Mouse (Mus musculus) cortical plate, adult 2 months (tissue): ENCODE data around the gene Fbxl16. TPM values are rescaled to one million over a fixed set of nuclear protein-coding genes. Genes with fewer than 3 reads are reported as not detected.

Experiments
- H3K27ac ChIP-seq: fragments of 200-500 bp; 2 replicates; pipeline ENCODE4 v1.5.1; 2012; ENCODE audit warnings: low read length, control low read depth, inconsistent platforms; ENCODE audit not compliant: insufficient read depth
- H3K4me1 ChIP-seq: fragments of 200-500 bp; 2 replicates; pipeline ENCODE4 v1.6.1; 2011; ENCODE audit warnings: low read length; ENCODE audit not compliant: control insufficient read depth, insufficient read depth
- H3K4me3 ChIP-seq: fragments of 200-500 bp; 2 replicates; pipeline ENCODE4 v1.5.1; 2011; ENCODE audit warnings: mild to moderate bottlenecking, low read length, control low read depth; ENCODE audit not compliant: insufficient read depth
- CTCF ChIP-seq: fragments of 200-500 bp; IDR thresholded peaks from 2 replicates; pipeline ENCODE4 v1.5.1; 2011; ENCODE audit warnings: mild to moderate bottlenecking, control low read depth, low read length; ENCODE audit not compliant: insufficient read depth; ENCODE audit errors: extremely low read depth
- POLR2A ChIP-seq: fragments of 200-500 bp; IDR thresholded peaks from 2 replicates; pipeline ENCODE4 v1.6.1; 2011; ENCODE audit warnings: mild to moderate bottlenecking, low read length, control low read depth; ENCODE audit not compliant: insufficient read depth; ENCODE audit errors: extremely low read depth
- polyA plus RNA-seq: library from polyadenylated mRNA; depleted of rRNA; stranded (reverse); fragments of >200 nt; gene quantifications from 2 replicates; pipeline ENCODE4 v1.2.3, GENCODE M21; 2012; rRNA removed

Gene Fbxl16
- polyA plus RNA-seq, 1 experiment: 731 TPM

- TF ChIP-seq CTCF: no peak
- no peak for TF ChIP-seq POLR2A
- peak overlapping the region; percentile 58 for H3K4me3 ChIP-seq
- no peak overlapping the region for H3K27ac ChIP-seq
- H3K4me1 ChIP-seq: peaks cover 3% of the 10 kb centered on the region; the same call in 1 of the 2 replicates
Measured at GRCm38 (mm10) chr17:25867836-25868600, 59.1 kb downstream of the Fbxl16 start.

GRCm38 (mm10) chr17:25868601-25869191 lies 59.8 kb downstream of the Fbxl16 start, which contains the start of gene Mcrip2:
Gene Mcrip2, minus strand, starts transcription at chr17:25868764.
- no peak within 1 kb of the TSS for H3K27ac ChIP-seq
- TF ChIP-seq POLR2A (peak; percentile 60; the same call in 1 of the 2 replicates), CTCF (no peak)
- H3K4me3 ChIP-seq: peak within 1 kb of the TSS; percentile 58
- peaks cover 3% of the 10 kb centered on the region; the same call in 1 of the 2 replicates for H3K4me1 ChIP-seq

- Histone ChIP-seq H3K4me1 (peaks cover 3% of the 10 kb centered on the region; the same call in 1 of the 2 replicates), H3K27ac (no peak overlapping the region), H3K4me3 (no peak overlapping the region)
- TF ChIP-seq CTCF: no peak
- TF ChIP-seq POLR2A: no peak
Measured at GRCm38 (mm10) chr17:25869498-25869897, 60.6 kb downstream of the Fbxl16 start.

DNA sequence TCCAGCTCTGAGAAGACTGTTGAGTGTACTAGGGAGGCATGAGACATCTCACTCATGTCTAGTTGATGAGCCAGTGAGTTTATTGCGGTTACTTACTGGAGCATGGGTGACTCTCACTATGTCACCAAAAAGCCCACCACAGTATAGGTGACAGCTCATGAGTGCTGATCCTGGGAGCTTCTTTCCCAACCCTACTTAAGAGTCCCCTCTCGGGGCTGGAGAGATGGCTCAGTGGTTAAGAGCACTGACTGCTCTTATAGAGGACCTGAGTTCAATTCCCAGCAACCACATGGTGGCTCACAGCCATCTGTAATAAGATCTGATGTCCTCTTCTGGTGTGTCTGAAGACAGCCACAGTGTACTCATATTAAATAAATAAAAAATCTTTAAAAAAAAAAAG lies 61.1 kb downstream of the Fbxl16 start:
- TF ChIP-seq CTCF (no peak), POLR2A (no peak)
- no peak overlapping the region for H3K27ac ChIP-seq

More for the DNA sequence above, 61.1 kb downstream of the Fbxl16 start:
- Histone ChIP-seq H3K4me3 (no peak overlapping the region), H3K4me1 (peaks cover 3% of the 10 kb centered on the region; the same call in 1 of the 2 replicates)

Other genes starting within 250 kb of the Fbxl16 start
- gene Sox8, start 238.4 kb upstream of the Fbxl16 start, polyA plus RNA-seq: 42.5 and 51.6 TPM in 2 replicates
- gene Lmf1, start 230.0 kb upstream of the Fbxl16 start, polyA plus RNA-seq: 17.2 and 17.9 TPM in 2 replicates
- gene Gng13, start 91.9 kb upstream of the Fbxl16 start, polyA plus RNA-seq: 438 and 442 TPM in 2 replicates
- 2.3 and 2.4 TPM in 2 replicates for gene Chtf18, start 81.7 kb upstream of the Fbxl16 start, polyA plus RNA-seq
- 129 and 142 TPM in 2 replicates for gene Rpusd1, start 81.4 kb upstream of the Fbxl16 start, polyA plus RNA-seq
- 0.77 and 1.0 TPM in 2 replicates for gene Mslnl, start 73.0 kb upstream of the Fbxl16 start, polyA plus RNA-seq
- gene Msln, start 54.7 kb upstream of the Fbxl16 start, polyA plus RNA-seq: 2.3 and 3.0 TPM in 2 replicates
- 39.4 and 41.9 TPM in 2 replicates for gene Narfl, start 35.3 kb upstream of the Fbxl16 start, polyA plus RNA-seq
- gene Haghl, start 23.4 kb upstream of the Fbxl16 start, polyA plus RNA-seq: 230 and 253 TPM in 2 replicates
- 0.17 and 0.52 TPM in 2 replicates for gene Ccdc78, start 22.5 kb upstream of the Fbxl16 start, polyA plus RNA-seq
- 152 and 159 TPM in 2 replicates for gene Fam173a, start 16.2 kb upstream of the Fbxl16 start, polyA plus RNA-seq
- 2.3 and 4.0 TPM in 2 replicates for gene AC134908.4, start 13.4 kb upstream of the Fbxl16 start, polyA plus RNA-seq
- gene Metrn, start 11.9 kb upstream of the Fbxl16 start, polyA plus RNA-seq: 134 and 141 TPM in 2 replicates
- gene Wdr24, start 14.5 kb downstream of the Fbxl16 start, polyA plus RNA-seq: 36.4 and 40.0 TPM in 2 replicates
- gene Jmjd8, start 19.8 kb downstream of the Fbxl16 start, polyA plus RNA-seq: 55.6 and 58.1 TPM in 2 replicates
- 284 and 299 TPM in 2 replicates for gene Stub1, start 24.3 kb downstream of the Fbxl16 start, polyA plus RNA-seq
- gene Rhbdl1, start 28.2 kb downstream of the Fbxl16 start, polyA plus RNA-seq: 109 and 118 TPM in 2 replicates
- 40.8 and 45.0 TPM in 2 replicates for gene Gm20683, start 32.7 kb downstream of the Fbxl16 start, polyA plus RNA-seq
- gene Rhot2, start 35.8 kb downstream of the Fbxl16 start, polyA plus RNA-seq: 108 and 119 TPM in 2 replicates
- gene Wdr90, start 52.4 kb downstream of the Fbxl16 start, polyA plus RNA-seq: 38.2 and 48.5 TPM in 2 replicates
- 29.2 and 29.9 TPM in 2 replicates for gene Mcrip2, start 59.7 kb downstream of the Fbxl16 start, polyA plus RNA-seq
- 76.5 and 79.2 TPM in 2 replicates for gene Mettl26, start 66.0 kb downstream of the Fbxl16 start, polyA plus RNA-seq
- 0.26 and 0.61 TPM in 2 replicates for gene Wfikkn1, start 71.8 kb downstream of the Fbxl16 start, polyA plus RNA-seq
- 68.9 and 71.1 TPM in 2 replicates for gene Rab40c, start 110.6 kb downstream of the Fbxl16 start, polyA plus RNA-seq
- gene Pigq, start 135.9 kb downstream of the Fbxl16 start, polyA plus RNA-seq: 156 and 159 TPM in 2 replicates
- 1.1 and 1.9 TPM in 2 replicates for gene Nhlrc4, start 135.9 kb downstream of the Fbxl16 start, polyA plus RNA-seq
- gene A930017K11Rik, start 143.5 kb downstream of the Fbxl16 start, polyA plus RNA-seq: 0.79 and 0.92 TPM in 2 replicates
- 45.8 and 48.0 TPM in 2 replicates for gene Capn15, start 176.7 kb downstream of the Fbxl16 start, polyA plus RNA-seq